Mouse (Mus musculus): ENCODE measurements around the gene Vcp. TPM values are rescaled to one million over a fixed set of nuclear protein-coding genes. Genes with fewer than 3 reads are reported as not detected.

The Vcp gene
- polyA plus RNA-seq, 1 experiment: 118 TPM

DNA sequence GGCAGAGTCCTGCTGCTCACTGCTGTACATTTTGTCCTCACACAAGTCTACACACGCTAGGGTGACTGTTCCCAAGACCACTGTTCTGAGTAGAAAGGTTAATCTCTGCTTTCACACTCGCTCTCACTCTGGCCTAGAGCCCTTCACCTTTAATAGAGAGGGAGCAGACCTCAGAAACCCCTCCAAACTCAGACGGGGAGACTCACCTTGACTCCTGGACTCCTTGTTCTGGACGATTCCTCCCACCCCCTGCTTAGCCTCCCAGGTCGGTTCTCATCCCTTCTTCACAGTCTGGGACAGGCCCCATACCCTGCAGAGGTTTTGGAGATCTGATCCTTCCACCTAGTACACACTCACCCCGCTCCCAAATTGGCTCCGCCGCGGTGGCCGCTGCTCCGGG is 39.3 kb upstream of the Vcp start:
- Histone ChIP-seq H3K4me3 (replicated peaks; ENCODE audit: extremely low read depth, low read depth, low read length) (peak overlapping the region; percentile 89), H3K4me1 (ENCODE audit: control insufficient read depth, insufficient read depth, low read length) (peaks cover 25% of the 10 kb centered on the region)
- 4% methylated on average over 11 of the region's 11 CpGs for WGBS
- no peak for DNase-seq
- TF ChIP-seq POLR2A (IDR thresholded peaks at IDR 0.05; ENCODE audit: borderline replicate concordance, extremely low read depth, low read depth, low read length): no peak
- TF ChIP-seq CTCF (IDR thresholded peaks at IDR 0.05; ENCODE audit: insufficient read depth, low read length): no peak

DNA sequence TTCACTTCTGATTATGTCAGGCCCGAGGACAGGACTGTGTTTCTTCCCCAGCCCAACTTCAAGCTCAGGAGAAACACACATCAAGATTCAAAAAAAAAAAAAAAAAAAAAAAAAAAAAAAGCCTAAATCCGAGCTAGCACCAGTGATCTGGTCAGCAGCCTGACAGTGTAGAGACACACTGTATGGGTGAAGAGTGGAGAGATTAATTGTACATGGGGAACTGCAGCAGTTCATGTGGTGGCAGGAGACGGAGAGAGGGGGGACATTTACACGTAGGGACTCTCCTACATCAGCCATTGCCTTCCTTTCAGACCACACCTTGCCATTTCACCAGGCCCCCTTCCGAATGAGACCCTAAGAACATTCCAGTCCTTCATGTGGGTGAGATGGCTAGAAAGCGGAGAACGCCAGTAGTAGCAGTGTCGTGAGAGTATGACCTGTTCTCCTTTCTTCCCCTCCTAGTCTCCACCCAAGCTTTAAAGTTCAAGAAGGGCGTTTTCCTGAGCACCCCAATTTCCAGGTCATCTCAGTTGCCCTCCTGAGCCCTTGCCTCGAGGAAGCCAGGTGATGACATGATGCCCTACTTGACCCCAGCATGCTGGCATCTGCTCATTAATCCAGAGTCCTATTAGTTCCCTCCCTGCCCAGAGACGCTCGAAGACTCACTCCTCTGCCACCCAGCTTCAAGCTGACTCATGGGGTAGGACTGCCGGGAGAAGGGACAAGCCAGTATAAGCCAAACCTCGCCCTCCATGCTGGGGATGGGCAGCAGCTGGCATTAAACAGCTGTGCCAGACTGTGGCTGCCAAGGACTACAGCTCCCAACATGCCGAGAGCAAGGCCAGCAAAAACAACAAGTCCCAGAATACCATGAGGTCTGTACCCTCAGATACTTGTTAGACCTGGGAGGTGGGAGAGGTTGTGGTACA is 38.5 kb upstream of the Vcp start:
- WGBS: 41% methylated on average over 15 of the region's 15 CpGs
- H3K4me1 ChIP-seq (ENCODE audit: control insufficient read depth, insufficient read depth, low read length): peaks cover 18% of the 10 kb centered on the region
- peak overlapping the region; percentile 14 for H3K4me3 ChIP-seq (replicated peaks; ENCODE audit: extremely low read depth, low read depth, low read length)
- DNase-seq: peak; percentile 31
- TF ChIP-seq POLR2A (IDR thresholded peaks at IDR 0.05; ENCODE audit: borderline replicate concordance, extremely low read depth, low read depth, low read length): no peak
- no peak for TF ChIP-seq CTCF (IDR thresholded peaks at IDR 0.05; ENCODE audit: insufficient read depth, low read length)

DNA sequence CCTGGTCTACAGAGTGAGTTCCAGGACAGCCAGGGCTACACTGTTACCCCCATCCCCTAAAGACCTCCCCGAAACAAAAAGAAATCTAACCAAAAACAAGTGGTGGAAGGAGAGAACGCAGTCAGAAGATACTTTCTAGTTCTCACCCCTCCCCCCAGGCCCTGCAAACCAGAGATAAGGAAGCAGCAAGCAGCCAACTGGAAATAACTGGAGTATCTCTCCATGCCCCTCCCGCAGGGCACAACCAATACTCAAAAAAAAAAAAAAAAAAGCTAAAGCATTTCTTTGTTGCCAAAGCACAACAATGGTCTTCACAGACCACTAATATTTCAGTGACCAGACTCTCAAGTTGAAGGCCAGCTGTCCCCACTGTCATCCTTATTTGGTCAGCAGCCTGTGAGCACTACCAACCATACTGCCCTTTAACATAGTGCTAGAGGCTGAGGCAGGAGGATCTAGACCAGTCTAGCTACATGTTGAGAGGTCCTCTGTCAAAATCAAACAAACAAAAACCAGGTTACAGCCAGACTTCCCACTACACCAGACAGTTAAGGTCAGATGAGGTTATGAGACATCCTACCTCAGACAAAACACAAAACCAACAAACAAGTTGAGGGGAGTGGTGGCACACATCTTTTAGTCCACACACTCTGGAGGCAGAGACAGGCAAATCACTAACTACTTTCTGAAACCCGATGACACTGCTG is 37.7 kb upstream of the Vcp start:
- WGBS: 49% methylated on average over 4 of the region's 4 CpGs
- DNase-seq: no peak
- TF ChIP-seq CTCF (IDR thresholded peaks at IDR 0.05; ENCODE audit: insufficient read depth, low read length) (no peak), POLR2A (IDR thresholded peaks at IDR 0.05; ENCODE audit: borderline replicate concordance, extremely low read depth, low read depth, low read length) (no peak)

DNA sequence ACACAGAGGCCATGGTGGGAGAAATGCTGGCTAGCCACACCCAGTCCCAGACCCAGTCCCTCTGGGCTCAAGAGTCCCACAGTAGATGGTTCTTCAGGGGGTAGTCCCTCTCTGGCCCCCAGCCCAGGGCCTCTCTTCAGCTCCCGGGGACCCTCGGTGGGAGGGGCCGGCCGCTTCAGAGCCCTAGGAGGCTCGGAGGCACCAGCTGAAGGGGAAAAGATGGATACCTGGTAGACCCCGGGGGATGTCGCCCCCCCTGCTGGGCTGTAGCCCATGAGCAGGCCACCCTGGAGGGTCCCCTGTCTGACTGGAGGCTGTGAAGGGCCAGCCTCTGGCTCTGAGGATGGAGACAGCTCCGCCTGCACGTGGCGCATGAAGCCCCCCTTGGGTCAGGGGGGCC is 36.0 kb upstream of the Vcp start:
- Histone ChIP-seq H3K4me3 (replicated peaks; ENCODE audit: extremely low read depth, low read depth, low read length) (no peak overlapping the region), H3K4me1 (ENCODE audit: control insufficient read depth, insufficient read depth, low read length) (peaks cover 15% of the 10 kb centered on the region)
- WGBS: 85% methylated on average over 10 of the region's 10 CpGs
- no peak for TF ChIP-seq POLR2A (IDR thresholded peaks at IDR 0.05; ENCODE audit: borderline replicate concordance, extremely low read depth, low read depth, low read length)
- no peak for TF ChIP-seq CTCF (IDR thresholded peaks at IDR 0.05; ENCODE audit: insufficient read depth, low read length)
- DNase-seq: no peak

More for the DNA sequence above, 37.7 kb upstream of the Vcp start:
- Histone ChIP-seq H3K4me3 (replicated peaks; ENCODE audit: extremely low read depth, low read depth, low read length) (no peak overlapping the region), H3K4me1 (ENCODE audit: control insufficient read depth, insufficient read depth, low read length) (peaks cover 15% of the 10 kb centered on the region)

DNA sequence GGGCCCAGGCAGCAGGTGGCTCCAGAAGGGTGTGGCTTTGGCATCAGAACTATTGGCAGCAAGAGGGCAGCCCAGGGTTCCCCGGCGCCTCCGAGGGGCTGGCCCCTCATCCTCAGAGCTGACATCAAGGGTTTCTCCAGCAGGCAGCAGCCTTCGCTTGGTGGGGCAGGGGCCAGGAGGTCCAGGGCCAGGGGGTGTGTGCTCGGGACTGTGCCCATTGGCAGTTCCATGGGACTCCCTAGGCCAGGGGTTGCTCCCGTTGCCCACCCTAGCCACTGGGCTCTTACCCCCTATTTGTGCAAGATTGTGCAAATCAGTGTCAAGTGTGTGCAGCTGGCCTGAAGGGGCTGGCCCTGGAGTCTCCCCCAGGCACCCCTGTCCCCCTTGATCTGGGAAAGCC is 35.5 kb upstream of the Vcp start:
- WGBS: 82% methylated on average over 6 of the region's 6 CpGs
- no peak for TF ChIP-seq CTCF (IDR thresholded peaks at IDR 0.05; ENCODE audit: insufficient read depth, low read length)

DNA sequence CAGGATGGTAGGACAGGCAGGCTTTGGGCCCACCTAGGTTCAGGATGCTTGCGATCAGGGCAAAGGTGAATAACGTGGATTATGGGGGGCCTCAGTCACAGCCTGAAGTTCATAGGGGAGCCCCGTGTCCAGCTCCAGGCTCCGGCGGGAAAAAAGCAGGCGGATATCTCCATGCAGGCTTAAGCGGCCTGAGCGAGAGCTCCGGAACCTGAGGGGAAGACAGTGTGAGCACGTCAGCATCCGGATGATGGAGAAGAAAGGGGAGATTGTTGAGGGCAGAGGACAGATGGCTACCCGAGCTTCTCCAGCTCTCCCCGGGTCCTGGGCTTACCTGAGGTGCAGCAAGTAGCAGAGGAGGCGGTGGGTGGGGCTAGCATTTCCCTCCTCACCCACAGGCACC is 33.2 kb upstream of the Vcp start:
- Histone ChIP-seq H3K4me1 (ENCODE audit: control insufficient read depth, insufficient read depth, low read length) (peaks cover 8% of the 10 kb centered on the region; the same call in 1 of the 2 replicates), H3K4me3 (replicated peaks; ENCODE audit: extremely low read depth, low read depth, low read length) (no peak overlapping the region)
- no peak for DNase-seq
- TF ChIP-seq CTCF (IDR thresholded peaks at IDR 0.05; ENCODE audit: insufficient read depth, low read length) (no peak), POLR2A (IDR thresholded peaks at IDR 0.05; ENCODE audit: borderline replicate concordance, extremely low read depth, low read depth, low read length) (no peak)
- WGBS: 83% methylated on average over 14 of the region's 14 CpGs

More for the DNA sequence above, 35.5 kb upstream of the Vcp start:
- DNase-seq: no peak
- peaks cover 15% of the 10 kb centered on the region for H3K4me1 ChIP-seq (ENCODE audit: control insufficient read depth, insufficient read depth, low read length)
- H3K4me3 ChIP-seq (replicated peaks; ENCODE audit: extremely low read depth, low read depth, low read length): no peak overlapping the region

DNA sequence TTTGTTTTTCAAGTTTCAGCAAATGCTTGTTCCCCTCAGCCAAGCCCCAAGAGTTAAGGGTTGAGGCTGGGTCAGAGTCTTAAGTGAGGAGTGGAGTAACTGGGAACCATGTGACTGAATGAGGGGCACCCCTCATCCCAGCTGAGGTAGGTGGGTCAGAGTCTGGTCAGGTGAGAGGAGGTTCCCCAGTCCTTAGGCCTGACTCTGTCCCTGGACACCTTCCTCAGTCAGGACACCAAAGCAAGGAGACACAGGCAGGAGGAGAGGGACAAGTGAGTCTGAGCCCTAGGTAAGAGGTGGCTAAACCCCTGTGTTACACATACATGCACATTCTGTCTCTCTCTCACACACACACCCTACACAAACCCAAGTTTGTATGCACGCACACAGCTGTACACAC is 32.2 kb upstream of the Vcp start:
- Histone ChIP-seq H3K4me1 (ENCODE audit: control insufficient read depth, insufficient read depth, low read length) (peaks cover 4% of the 10 kb centered on the region; the same call in 1 of the 2 replicates), H3K4me3 (replicated peaks; ENCODE audit: extremely low read depth, low read depth, low read length) (no peak overlapping the region)
- WGBS: 88% methylated on average over 1 of the region's 1 CpGs
- TF ChIP-seq CTCF (IDR thresholded peaks at IDR 0.05; ENCODE audit: insufficient read depth, low read length) (no peak), POLR2A (IDR thresholded peaks at IDR 0.05; ENCODE audit: borderline replicate concordance, extremely low read depth, low read depth, low read length) (no peak)
- no peak for DNase-seq

DNA sequence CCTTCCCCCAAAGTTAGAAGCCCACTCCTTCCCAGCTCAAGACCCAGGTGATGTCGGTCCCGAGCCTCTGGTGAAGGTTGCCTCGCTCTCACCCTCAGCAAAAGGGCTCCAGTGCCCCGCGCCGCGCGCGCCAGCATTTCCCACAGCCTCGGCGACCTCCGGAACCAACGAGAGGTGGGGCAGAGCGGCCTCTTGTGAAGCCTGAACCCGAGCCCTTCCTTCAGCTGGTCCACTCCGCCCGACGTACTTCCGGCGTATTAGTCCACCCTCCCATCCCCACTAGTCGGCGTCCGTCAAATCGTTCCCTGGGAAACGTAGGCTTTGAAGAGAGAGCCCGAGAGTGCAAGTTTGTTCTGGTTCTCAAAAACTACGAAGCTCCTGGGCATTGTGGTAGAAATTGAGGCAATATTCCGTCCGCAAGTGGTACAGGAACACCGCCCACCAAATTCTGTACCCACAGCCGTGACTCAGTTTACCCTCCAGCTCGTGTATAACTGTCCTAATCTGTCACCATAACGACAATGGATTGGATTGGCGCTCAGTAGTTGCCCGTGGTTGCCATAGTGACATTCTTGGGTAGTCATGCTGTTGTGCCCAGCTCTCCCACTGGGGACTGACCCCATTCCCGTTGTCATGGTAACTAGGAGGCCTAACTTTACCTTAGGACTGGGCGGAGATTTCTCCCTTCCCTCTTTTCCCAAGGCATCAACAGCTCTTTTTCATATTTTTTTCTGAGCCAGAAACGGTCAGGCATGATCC is 31.1 kb upstream of the Vcp start, which contains the start of gene Stoml2:
Stoml2 (minus strand) TSS at position 474 of the 759 bp plus-strand sequence.
- DNase-seq: peak; percentile 87
- peak; percentile 76; the same call in 1 of the 2 replicates for TF ChIP-seq POLR2A (IDR thresholded peaks at IDR 0.05; ENCODE audit: borderline replicate concordance, extremely low read depth, low read depth, low read length)
- no peak for TF ChIP-seq CTCF (IDR thresholded peaks at IDR 0.05; ENCODE audit: insufficient read depth, low read length)
- WGBS: 1% methylated on average over 38 of the region's 38 CpGs
- H3K4me1 ChIP-seq (ENCODE audit: control insufficient read depth, insufficient read depth, low read length): peaks cover 4% of the 10 kb centered on the region; the same call in 1 of the 2 replicates
- H3K4me3 ChIP-seq (replicated peaks; ENCODE audit: extremely low read depth, low read depth, low read length): peak within 1 kb of the TSS; percentile 82

DNA sequence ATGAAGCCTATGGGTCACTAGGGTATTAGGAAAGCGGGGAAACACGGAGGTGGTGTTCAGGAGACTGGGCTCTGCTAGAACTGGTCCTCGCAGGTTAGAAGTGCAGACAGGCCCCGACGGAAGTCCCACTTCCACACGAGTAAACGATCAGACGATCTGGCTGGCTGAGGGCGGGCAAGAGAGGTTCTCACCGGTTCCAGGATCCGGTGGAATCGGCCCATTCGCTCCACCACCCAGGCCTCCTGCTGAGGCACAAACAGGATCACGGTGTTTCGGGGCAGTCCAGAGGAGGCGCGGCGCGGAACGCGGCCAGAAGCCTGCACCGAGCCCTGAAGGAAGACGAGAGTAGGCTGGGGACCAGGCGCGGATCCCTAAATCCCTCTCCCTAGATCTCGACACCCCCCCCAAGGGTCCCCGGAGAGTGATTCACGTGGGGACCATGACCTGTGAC is 30.5 kb upstream of the Vcp start:
- 1% methylated on average over 28 of the region's 28 CpGs for WGBS
- Histone ChIP-seq H3K4me3 (replicated peaks; ENCODE audit: extremely low read depth, low read depth, low read length) (peak overlapping the region; percentile 82), H3K4me1 (ENCODE audit: control insufficient read depth, insufficient read depth, low read length) (peaks cover 4% of the 10 kb centered on the region; the same call in 1 of the 2 replicates)
- no peak for DNase-seq
- TF ChIP-seq CTCF (IDR thresholded peaks at IDR 0.05; ENCODE audit: insufficient read depth, low read length): no peak
- no peak for TF ChIP-seq POLR2A (IDR thresholded peaks at IDR 0.05; ENCODE audit: borderline replicate concordance, extremely low read depth, low read depth, low read length)

Data from lung, adult 2 months (tissue).